Mouse (Mus musculus) testis, adult 2 months (tissue): Measurements from ENCODE around the gene Gm27029. TPM values are rescaled to one million over a fixed set of nuclear protein-coding genes. Genes with fewer than 3 reads are reported as not detected.

Source experiments
- H3K27ac ChIP-seq: fragments of 200-500 bp; 2 replicates; pipeline ENCODE4 v1.5.1; 2012; ENCODE audit warnings: low read depth, low read length; ENCODE audit not compliant: control insufficient read depth, insufficient read depth
- H3K27me3 ChIP-seq: fragments of 200-500 bp; 2 replicates; pipeline ENCODE4 v1.6.1; 2012; ENCODE audit warnings: mild to moderate bottlenecking, low read length, moderate library complexity; ENCODE audit not compliant: control insufficient read depth, insufficient read depth
- H3K36me3 ChIP-seq: fragments of 200-500 bp; 2 replicates; pipeline ENCODE4 v1.6.1; 2012; ENCODE audit warnings: mild to moderate bottlenecking, low read length; ENCODE audit not compliant: control insufficient read depth, insufficient read depth
- H3K4me1 ChIP-seq: fragments of 200-500 bp; 2 replicates; pipeline ENCODE4 v1.6.1; 2012; ENCODE audit warnings: low read length; ENCODE audit not compliant: control insufficient read depth, insufficient read depth
- H3K4me3 ChIP-seq: fragments of 200-500 bp; 2 replicates; pipeline ENCODE4 v1.5.1; 2012; ENCODE audit warnings: low read depth, mild to moderate bottlenecking, low read length, moderate library complexity, mixed read lengths; ENCODE audit not compliant: control insufficient read depth
- CTCF ChIP-seq: fragments of 200-500 bp; IDR thresholded peaks from 2 replicates; pipeline ENCODE4 v1.5.1; 2012; ENCODE audit warnings: low read depth, mild to moderate bottlenecking, inconsistent platforms, low read length, moderate library complexity; ENCODE audit not compliant: control insufficient read depth, insufficient read depth, insufficient replicate concordance
- POLR2A ChIP-seq: fragments of 200-500 bp; IDR thresholded peaks from 2 replicates; pipeline ENCODE4 v1.6.1; 2012; ENCODE audit warnings: low read depth, mild to moderate bottlenecking, inconsistent platforms, low read length, moderate library complexity; ENCODE audit not compliant: control insufficient read depth
- polyA plus RNA-seq: library from polyadenylated mRNA; depleted of rRNA; stranded (reverse); fragments of >200 nt; gene quantifications from 2 replicates; pipeline ENCODE4 v1.2.3, GENCODE M21; 2012

The Gm27029 gene
- polyA plus RNA-seq, 1 experiment: 0.14 TPM

DNA sequence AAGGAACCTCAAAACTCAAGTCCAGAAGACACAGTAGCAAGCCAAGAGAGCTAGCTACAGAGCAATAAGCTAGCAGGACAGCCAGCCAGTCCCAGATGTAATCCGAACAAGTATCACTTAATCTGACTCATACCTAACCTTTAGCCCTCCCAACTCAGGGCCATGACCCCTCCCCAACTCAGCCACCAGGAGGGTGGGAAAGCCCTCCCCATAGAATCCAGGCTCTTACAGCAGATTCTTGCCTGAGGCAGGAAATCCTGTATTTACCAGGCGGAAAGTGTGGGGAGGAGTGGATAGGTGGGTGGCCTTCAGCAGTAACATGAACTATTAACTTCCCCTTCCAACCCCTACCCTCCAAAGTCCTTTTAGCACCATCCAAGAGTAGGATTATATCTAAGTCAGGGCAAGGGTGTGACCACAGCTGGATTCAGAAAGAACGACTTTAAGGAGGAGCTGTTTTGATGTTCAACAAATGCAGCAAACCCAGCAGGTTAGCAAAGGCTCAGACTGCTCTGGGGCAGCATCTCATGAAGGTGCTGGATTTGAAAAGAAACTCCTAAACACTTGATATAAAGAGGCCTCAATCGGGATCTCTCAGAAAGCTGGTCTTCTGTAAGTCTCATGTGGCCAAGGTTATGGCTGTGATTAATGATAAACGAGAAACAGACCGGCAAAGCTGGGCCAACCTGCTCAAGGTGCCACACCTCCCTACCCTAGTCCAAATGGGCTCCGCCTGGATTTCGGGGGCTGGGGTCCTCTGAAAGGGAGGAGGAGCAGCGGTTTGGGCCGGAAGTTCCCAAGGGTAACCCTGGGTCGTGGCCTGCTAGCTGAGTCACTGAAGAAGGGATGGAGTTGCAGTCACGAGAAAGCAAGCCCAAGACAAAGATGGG, 39.9 kb upstream of the Gm27029 start, which contains the start of gene Rnd2:
Gene Rnd2 (plus strand): TSS at position 789 of the 890 bp plus-strand sequence.
- Histone ChIP-seq H3K36me3 (no peaks in the 10 kb centered on the region), H3K27me3 (no peaks in the 10 kb centered on the region), H3K27ac (peak within 1 kb of the TSS; percentile 44), H3K4me1 (peaks cover 30% of the 10 kb centered on the region), H3K4me3 (peak within 1 kb of the TSS; percentile 91)
- no peak for TF ChIP-seq POLR2A
- no peak for TF ChIP-seq CTCF

DNA sequence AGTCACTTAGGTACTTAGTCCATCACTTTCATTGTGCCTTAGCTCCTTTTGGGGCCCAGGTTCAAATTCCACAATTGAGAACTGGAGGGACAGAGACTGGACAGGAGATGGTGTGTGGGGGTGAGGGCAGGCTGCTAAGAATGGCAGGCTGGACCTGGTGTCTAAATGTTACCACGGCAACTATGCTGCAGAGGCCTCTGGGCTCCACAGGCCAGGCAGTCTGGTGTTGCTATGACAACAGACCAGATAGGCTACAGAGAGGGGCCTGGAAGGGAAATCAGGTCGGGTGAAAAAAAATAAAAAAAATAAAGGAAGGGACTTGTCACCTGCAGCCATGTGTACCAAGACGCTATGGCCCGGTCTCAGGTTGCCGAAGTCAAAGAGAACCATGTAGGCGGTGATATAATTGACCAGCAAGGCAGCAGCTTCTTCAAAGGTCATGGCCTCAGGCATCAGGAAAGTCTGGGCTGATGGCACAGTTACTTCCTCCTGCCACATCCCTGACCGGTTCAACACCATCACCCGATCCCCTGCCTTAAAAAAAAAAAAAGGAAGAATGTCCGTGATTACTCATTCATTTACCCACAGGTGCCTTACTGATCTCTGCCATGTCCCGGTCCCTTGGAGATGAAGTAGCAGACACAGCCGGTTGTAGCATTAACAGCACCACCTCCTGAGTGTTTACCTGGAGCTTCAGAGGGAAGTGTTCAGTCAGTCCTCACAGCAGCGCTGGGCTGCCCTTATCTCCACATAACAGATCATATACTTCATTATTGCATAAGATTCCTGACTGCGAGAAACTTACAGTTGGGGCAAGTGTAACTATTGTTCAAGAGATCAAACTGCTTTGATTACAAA, 38.2 kb upstream of the Gm27029 start:
- H3K4me3 ChIP-seq: peak overlapping the region; percentile 75

GRCm38 (mm10) chr11:101462141-101462540, 37.5 kb upstream of the Gm27029 start:
- Histone ChIP-seq H3K27ac (no peak overlapping the region), H3K36me3 (no peaks in the 10 kb centered on the region), H3K4me1 (peaks cover 21% of the 10 kb centered on the region), H3K27me3 (no peaks in the 10 kb centered on the region), H3K4me3 (peak overlapping the region; percentile 75)
- TF ChIP-seq CTCF: no peak
- no peak for TF ChIP-seq POLR2A

More for the DNA sequence above, 38.2 kb upstream of the Gm27029 start:
- TF ChIP-seq POLR2A (no peak; the same call in 1 of the 2 replicates), CTCF (no peak)
- H3K27ac ChIP-seq: no peak overlapping the region
- H3K27me3 ChIP-seq: no peaks in the 10 kb centered on the region
- peaks cover 24% of the 10 kb centered on the region for H3K4me1 ChIP-seq
- H3K36me3 ChIP-seq: no peaks in the 10 kb centered on the region

DNA sequence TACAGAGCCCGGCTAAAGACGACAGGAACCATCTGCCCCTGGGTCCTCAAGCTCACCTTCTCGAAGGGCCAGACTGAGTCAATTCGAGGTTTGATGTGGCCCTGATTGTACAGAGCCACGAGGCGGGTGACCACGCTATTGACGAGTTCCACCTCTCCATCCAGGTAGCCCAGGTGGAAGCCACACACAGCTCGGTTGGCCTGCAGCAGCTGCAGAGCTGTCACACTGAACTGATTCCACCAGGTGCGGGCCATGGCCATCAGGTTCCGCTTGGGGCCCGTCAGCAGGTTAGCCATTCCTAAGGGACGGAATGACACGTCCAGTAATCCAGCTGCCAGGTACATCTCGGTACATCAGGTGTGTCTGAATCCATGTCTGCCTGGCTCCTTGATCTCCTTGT, 35.7 kb upstream of the Gm27029 start:
- no peaks in the 10 kb centered on the region for H3K27me3 ChIP-seq
- no peak overlapping the region for H3K4me3 ChIP-seq
- no peaks in the 10 kb centered on the region for H3K36me3 ChIP-seq
- H3K27ac ChIP-seq: no peak overlapping the region
- TF ChIP-seq POLR2A: no peak
- no peak for TF ChIP-seq CTCF
- peaks cover 18% of the 10 kb centered on the region for H3K4me1 ChIP-seq

- H3K4me3 ChIP-seq: no peak overlapping the region
- no peak for TF ChIP-seq CTCF
- TF ChIP-seq POLR2A: no peak
- no peaks in the 10 kb centered on the region for H3K27me3 ChIP-seq
- H3K36me3 ChIP-seq: no peaks in the 10 kb centered on the region
- no peak overlapping the region for H3K27ac ChIP-seq
- H3K4me1 ChIP-seq: peaks cover 15% of the 10 kb centered on the region
Observed at GRCm38 (mm10) chr11:101459716-101460115, 35.1 kb upstream of the Gm27029 start.

- TF ChIP-seq CTCF (no peak), POLR2A (no peak)
- Histone ChIP-seq H3K4me1 (peaks cover 11% of the 10 kb centered on the region), H3K36me3 (no peaks in the 10 kb centered on the region), H3K4me3 (no peak overlapping the region), H3K27ac (no peak overlapping the region), H3K27me3 (no peaks in the 10 kb centered on the region)
Observed at GRCm38 (mm10) chr11:101458217-101458616, 33.6 kb upstream of the Gm27029 start.

- Histone ChIP-seq H3K4me3 (no peak overlapping the region), H3K27ac (no peak overlapping the region), H3K4me1 (peaks cover 6% of the 10 kb centered on the region), H3K36me3 (no peaks in the 10 kb centered on the region), H3K27me3 (no peaks in the 10 kb centered on the region)
- TF ChIP-seq POLR2A (no peak), CTCF (no peak)
Observed at GRCm38 (mm10) chr11:101457631-101458030, 33.0 kb upstream of the Gm27029 start.
